Mouse (Mus musculus): Measurements from ENCODE around the gene Evi5l. TPM values are rescaled to one million over a fixed set of nuclear protein-coding genes. Genes with fewer than 3 reads are reported as not detected.
A peak's percentile ranks its signal among the peaks of the same experiment; 100 is the strongest.

The Evi5l gene
- polyA plus RNA-seq, 1 experiment from 2014 or later: 16.5 TPM

GRCm38 (mm10) chr8:4212809-4213209, 46.4 kb downstream of the Evi5l start:
- no peak overlapping the region for H3K27ac ChIP-seq
- H3K9ac ChIP-seq (ENCODE audit: low read depth, low read length): peak overlapping the region; percentile 50; the same call in 1 of the 2 replicates
- DNase-seq (ENCODE audit: low spot score): no peak
- peak overlapping the region; percentile 40 for H3K4me3 ChIP-seq (replicated peaks; ENCODE audit: low read depth, low read length)
- no peaks in the 10 kb centered on the region for H3K9me3 ChIP-seq (replicated peaks; ENCODE audit: low read length)
- 0% methylated on average over 25 of the region's 25 CpGs for WGBS
- peaks cover 20% of the 10 kb centered on the region for H3K4me1 ChIP-seq (replicated peaks; ENCODE audit: insufficient read depth, low read length)
- no peak for TF ChIP-seq CTCF (IDR thresholded peaks at IDR 0.05; ENCODE audit: low read depth)
- 0 out of 2 replicates have a peak, but pooled peaks cover 3% of the 10 kb centered on the region for H3K36me3 ChIP-seq (ENCODE audit: insufficient read depth, low read length)
- peak; percentile 22 for ATAC-seq (replicated peaks; ENCODE audit: low FRiP score, low read depth)
- H3K4me2 ChIP-seq (ENCODE audit: low read length): peak overlapping the region; percentile 83
- H3K27me3 ChIP-seq (ENCODE audit: insufficient read depth, low read length): 0 out of 2 replicates have a peak, but pooled peaks cover 3% of the 10 kb centered on the region

- WGBS: 7% methylated on average over 18 of the region's 18 CpGs
- H3K27me3 ChIP-seq (ENCODE audit: insufficient read depth, low read length): 0 out of 2 replicates have a peak, but pooled peaks cover 6% of the 10 kb centered on the region
- peaks cover 20% of the 10 kb centered on the region for H3K4me1 ChIP-seq (replicated peaks; ENCODE audit: insufficient read depth, low read length)
- H3K9ac ChIP-seq (ENCODE audit: low read depth, low read length): peak overlapping the region; percentile 50; the same call in 1 of the 2 replicates
- no peak for TF ChIP-seq CTCF (IDR thresholded peaks at IDR 0.05; ENCODE audit: low read depth)
- H3K27ac ChIP-seq: no peak overlapping the region
- no peaks in the 10 kb centered on the region for H3K9me3 ChIP-seq (replicated peaks; ENCODE audit: low read length)
- peak overlapping the region; percentile 40 for H3K4me3 ChIP-seq (replicated peaks; ENCODE audit: low read depth, low read length)
- peak overlapping the region; percentile 83 for H3K4me2 ChIP-seq (ENCODE audit: low read length)
- 0 out of 2 replicates have a peak, but pooled peaks cover 3% of the 10 kb centered on the region for H3K36me3 ChIP-seq (ENCODE audit: insufficient read depth, low read length)
- ATAC-seq (replicated peaks; ENCODE audit: low FRiP score, low read depth) (peak; percentile 60), DNase-seq (ENCODE audit: low spot score) (peak; percentile 52)
These were observed 47.0 kb downstream of the Evi5l start for GRCm38 (mm10) chr8:4213210-4214005.

DNA sequence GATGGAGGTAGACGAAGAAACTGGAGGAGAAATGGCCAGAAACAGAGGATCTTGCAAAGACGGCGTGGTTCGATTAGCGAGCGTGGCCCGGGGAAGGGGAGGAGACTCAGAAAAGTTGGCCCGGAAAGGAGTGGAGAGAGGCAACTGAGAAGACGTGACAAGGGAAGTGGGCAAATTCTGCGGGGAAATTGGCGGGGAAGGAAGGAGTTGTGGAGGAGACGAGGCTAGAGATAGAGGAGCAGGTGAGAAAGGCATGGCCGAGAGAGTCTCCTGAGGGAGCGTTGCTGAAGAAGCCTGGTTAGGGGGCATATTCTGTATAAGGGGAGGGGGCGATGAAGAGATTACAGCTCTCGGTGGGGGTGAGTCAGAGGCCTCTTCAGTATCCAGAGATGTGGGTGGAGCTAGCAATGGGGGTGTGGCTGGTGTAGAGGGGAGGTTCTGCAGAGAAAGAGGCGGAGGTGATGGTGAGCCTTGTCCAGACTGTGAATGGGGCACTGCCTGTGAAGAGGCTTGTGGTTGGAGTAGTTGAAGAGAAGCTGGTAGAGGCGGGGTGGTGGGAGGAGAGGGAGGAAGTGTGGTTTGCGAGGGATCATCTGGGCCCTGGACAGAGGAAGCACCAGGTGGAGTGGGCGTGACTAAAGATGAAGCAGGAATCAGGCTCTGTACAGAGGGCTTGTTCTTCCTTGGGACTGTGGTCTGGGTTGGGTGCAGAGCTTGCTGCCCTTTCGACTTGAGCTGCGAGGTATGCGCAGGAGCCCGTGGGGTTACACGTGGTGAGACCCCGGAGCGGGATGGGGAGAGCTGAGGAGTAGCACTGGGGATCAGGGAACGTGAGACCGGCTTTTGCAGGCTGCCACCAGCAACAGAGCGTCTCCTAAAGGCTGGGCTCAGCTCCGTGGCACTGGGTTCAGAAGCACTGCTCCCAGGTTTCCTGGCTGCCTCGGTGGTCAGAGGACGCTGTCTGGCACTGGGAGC, 47.9 kb downstream of the Evi5l start:
- 0 out of 2 replicates have a peak overlapping the region, but pooled peaks have one; percentile 5 for H3K9ac ChIP-seq (ENCODE audit: low read depth, low read length)
- H3K4me3 ChIP-seq (replicated peaks; ENCODE audit: low read depth, low read length): peak overlapping the region; percentile 40
- peak; percentile 67 for DNase-seq (ENCODE audit: low spot score)
- TF ChIP-seq CTCF (IDR thresholded peaks at IDR 0.05; ENCODE audit: low read depth): no peak
- H3K36me3 ChIP-seq (ENCODE audit: insufficient read depth, low read length): 0 out of 2 replicates have a peak, but pooled peaks cover 3% of the 10 kb centered on the region
- WGBS: 15% methylated on average over 33 of the region's 33 CpGs
- no peak overlapping the region for H3K27ac ChIP-seq
- H3K4me1 ChIP-seq (replicated peaks; ENCODE audit: insufficient read depth, low read length): peaks cover 20% of the 10 kb centered on the region
- H3K9me3 ChIP-seq (replicated peaks; ENCODE audit: low read length): no peaks in the 10 kb centered on the region
- peak overlapping the region; percentile 83 for H3K4me2 ChIP-seq (ENCODE audit: low read length)
- H3K27me3 ChIP-seq (ENCODE audit: insufficient read depth, low read length): 0 out of 2 replicates have a peak, but pooled peaks cover 7% of the 10 kb centered on the region
- peak; percentile 22 for ATAC-seq (replicated peaks; ENCODE audit: low FRiP score, low read depth)

- Histone ChIP-seq H3K9ac (ENCODE audit: low read depth, low read length) (no peak overlapping the region), H3K9me3 (replicated peaks; ENCODE audit: low read length) (no peaks in the 10 kb centered on the region), H3K36me3 (ENCODE audit: insufficient read depth, low read length) (no peaks in the 10 kb centered on the region), H3K27me3 (ENCODE audit: insufficient read depth, low read length) (0 out of 2 replicates have a peak, but pooled peaks cover 7% of the 10 kb centered on the region), H3K4me3 (replicated peaks; ENCODE audit: low read depth, low read length) (peak overlapping the region; percentile 48), H3K27ac (no peak overlapping the region), H3K4me2 (ENCODE audit: low read length) (peak overlapping the region; percentile 86), H3K4me1 (replicated peaks; ENCODE audit: insufficient read depth, low read length) (peaks cover 20% of the 10 kb centered on the region)
- no peak for TF ChIP-seq CTCF (IDR thresholded peaks at IDR 0.05; ENCODE audit: low read depth)
- DNase-seq (ENCODE audit: low spot score): no peak
- 7% methylated on average over 18 of the region's 18 CpGs for WGBS
- ATAC-seq (replicated peaks; ENCODE audit: low FRiP score, low read depth): no peak
These were observed 49.9 kb downstream of the Evi5l start for GRCm38 (mm10) chr8:4216296-4216695.

DNA sequence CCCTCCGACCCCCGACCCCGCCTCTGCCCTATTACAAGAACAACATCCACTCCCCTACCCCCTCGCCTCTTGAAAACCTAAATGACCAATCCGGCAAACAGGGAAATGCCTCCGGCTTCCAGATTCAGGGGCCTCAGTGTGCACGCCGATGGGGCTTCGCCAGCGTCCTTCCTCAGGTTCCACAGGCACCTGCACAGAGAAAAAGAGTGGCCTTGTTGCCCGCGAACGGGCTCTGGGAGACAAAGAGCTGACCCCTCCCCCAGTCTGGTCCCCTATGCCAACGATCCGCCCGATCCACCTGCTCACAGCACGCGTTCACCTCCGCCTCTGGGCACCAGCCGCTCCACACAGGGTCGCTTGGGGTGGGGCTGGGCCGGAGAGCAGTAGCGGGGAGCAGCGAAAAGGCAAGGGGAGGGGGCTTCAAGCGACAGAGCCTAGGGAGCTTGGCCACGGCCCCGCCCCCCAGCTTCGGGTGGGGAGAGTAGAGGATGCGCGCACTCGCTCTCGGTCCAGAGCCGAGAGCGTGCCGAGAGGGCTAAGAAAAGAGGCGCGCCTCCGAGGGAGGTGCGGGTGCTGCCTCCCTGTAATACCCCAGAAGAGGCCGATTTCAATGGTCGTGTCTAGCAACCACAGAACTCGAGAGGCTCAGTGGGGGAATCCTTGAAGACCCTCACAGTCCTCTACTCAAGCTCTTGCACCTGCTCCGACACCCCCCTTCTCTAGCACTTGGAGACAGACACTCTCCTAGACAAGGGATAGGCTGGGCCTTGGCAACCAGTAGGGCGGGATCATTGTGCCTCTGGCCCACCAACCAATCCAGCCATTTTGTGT, 50.6 kb downstream of the Evi5l start, which contains the start of gene Prr36:
Prr36 (minus strand) TSS at position 669 of the 831 bp plus-strand sequence.
- 1% methylated on average over 39 of the region's 44 CpGs for WGBS

More for the DNA sequence above, 50.6 kb downstream of the Evi5l start, which contains the start of gene Prr36:
- Histone ChIP-seq H3K9ac (ENCODE audit: low read depth, low read length) (peak within 1 kb of the TSS; percentile 54), H3K4me2 (ENCODE audit: low read length) (peak within 1 kb of the TSS; percentile 86), H3K4me3 (replicated peaks; ENCODE audit: low read depth, low read length) (peak within 1 kb of the TSS; percentile 48), H3K27me3 (ENCODE audit: insufficient read depth, low read length) (0 out of 2 replicates have a peak, but pooled peaks cover 7% of the 10 kb centered on the region), H3K9me3 (replicated peaks; ENCODE audit: low read length) (no peaks in the 10 kb centered on the region), H3K36me3 (ENCODE audit: insufficient read depth, low read length) (no peaks in the 10 kb centered on the region), H3K4me1 (replicated peaks; ENCODE audit: insufficient read depth, low read length) (peaks cover 20% of the 10 kb centered on the region), H3K27ac (no peak within 1 kb of the TSS)
- DNase-seq (ENCODE audit: low spot score) (peak; percentile 68), ATAC-seq (replicated peaks; ENCODE audit: low FRiP score, low read depth) (peak; percentile 78)
- TF ChIP-seq CTCF (IDR thresholded peaks at IDR 0.05; ENCODE audit: low read depth): no peak
